Mouse (Mus musculus) lung, postnatal 25 days (tissue): ENCODE measurements around the gene 0610040J01Rik.

Experiments
- DNase-seq: peaks from one replicate; pipeline ENCODE4 v3.0.0; 2022; ENCODE audit warnings: low spot score

0610040J01Rik gene

GRCm38 (mm10) chr5:63903329-63903728 lies 91.2 kb downstream of the 0610040J01Rik start:
- DNase-seq, result no peak

- DNase-seq, result peak; percentile 84
These were observed 94.3 kb downstream of the 0610040J01Rik start for GRCm38 (mm10) chr5:63906149-63907093.

GRCm38 (mm10) chr5:63907513-63907912 lies 95.3 kb downstream of the 0610040J01Rik start:
- no peak for DNase-seq

- DNase-seq, result no peak
These were observed 98.2 kb downstream of the 0610040J01Rik start for GRCm38 (mm10) chr5:63910171-63910960.

- DNase-seq, result no peak
These were observed 102.7 kb downstream of the 0610040J01Rik start for GRCm38 (mm10) chr5:63914896-63915295.

GRCm38 (mm10) chr5:63916457-63917139 lies 104.4 kb downstream of the 0610040J01Rik start:
- no peak for DNase-seq

GRCm38 (mm10) chr5:63918201-63918600 lies 106.0 kb downstream of the 0610040J01Rik start:
- peak; percentile 42 for DNase-seq

GRCm38 (mm10) chr5:63923305-63924025 lies 111.3 kb downstream of the 0610040J01Rik start:
- peak; percentile 18 for DNase-seq

GRCm38 (mm10) chr5:63925035-63925628 lies 113.0 kb downstream of the 0610040J01Rik start:
- DNase-seq, result no peak

GRCm38 (mm10) chr5:63930824-63931358 lies 118.7 kb downstream of the 0610040J01Rik start:
- DNase-seq, result no peak

GRCm38 (mm10) chr5:63932829-63933228 lies 120.7 kb downstream of the 0610040J01Rik start:
- peak; percentile 35 for DNase-seq

- DNase-seq, result no peak
These were observed 123.4 kb downstream of the 0610040J01Rik start for GRCm38 (mm10) chr5:63935581-63935980.

- peak; percentile 76 for DNase-seq
These were observed 124.6 kb downstream of the 0610040J01Rik start for GRCm38 (mm10) chr5:63936740-63937139.

- DNase-seq, result peak; percentile 44
These were observed 126.4 kb downstream of the 0610040J01Rik start for GRCm38 (mm10) chr5:63938575-63938974.

- DNase-seq, result no peak
These were observed 129.7 kb downstream of the 0610040J01Rik start for GRCm38 (mm10) chr5:63941891-63942290.

GRCm38 (mm10) chr5:63943291-63943690 lies 131.1 kb downstream of the 0610040J01Rik start:
- DNase-seq, result no peak

- DNase-seq, result no peak
These were observed 135.4 kb downstream of the 0610040J01Rik start for GRCm38 (mm10) chr5:63947526-63947925.

GRCm38 (mm10) chr5:63949195-63949594 lies 137.0 kb downstream of the 0610040J01Rik start:
- DNase-seq, result peak; percentile 43
